Mouse (Mus musculus): ENCODE data around the gene Supt4a.

Supt4a gene

GRCm38 (mm10) chr11:87737175-87737740, at the start of gene Supt4a:
Gene Supt4a (plus strand): TSS chr11:87737552.
- DNase-seq (ENCODE audit: low spot score) = peak; percentile 94

GRCm38 (mm10) chr11:87688478-87689203, 48.7 kb upstream of the Supt4a start:
- no peak for DNase-seq (ENCODE audit: low spot score)

GRCm38 (mm10) chr11:87689402-87689808, 47.9 kb upstream of the Supt4a start:
- DNase-seq (ENCODE audit: low spot score) = peak; percentile 88

- DNase-seq (ENCODE audit: low spot score) = no peak
Observed at GRCm38 (mm10) chr11:87690054-87690740, 47.2 kb upstream of the Supt4a start.

- DNase-seq (ENCODE audit: low spot score) = no peak
Observed at GRCm38 (mm10) chr11:87697131-87697682, 40.1 kb upstream of the Supt4a start.

GRCm38 (mm10) chr11:87698126-87698525, 39.2 kb upstream of the Supt4a start:
- DNase-seq (ENCODE audit: low spot score) = peak; percentile 28

GRCm38 (mm10) chr11:87701108-87701507, 36.2 kb upstream of the Supt4a start:
- no peak for DNase-seq (ENCODE audit: low spot score)

GRCm38 (mm10) chr11:87701877-87702620, 35.3 kb upstream of the Supt4a start:
- DNase-seq (ENCODE audit: low spot score) = no peak

GRCm38 (mm10) chr11:87703654-87704053, 33.7 kb upstream of the Supt4a start:
- DNase-seq (ENCODE audit: low spot score) = no peak

- no peak for DNase-seq (ENCODE audit: low spot score)
Observed at GRCm38 (mm10) chr11:87704289-87704688, 33.1 kb upstream of the Supt4a start.

- DNase-seq (ENCODE audit: low spot score) = no peak
Observed at GRCm38 (mm10) chr11:87707570-87707969, 29.8 kb upstream of the Supt4a start.

GRCm38 (mm10) chr11:87708979-87709378, 28.4 kb upstream of the Supt4a start:
- no peak for DNase-seq (ENCODE audit: low spot score)

GRCm38 (mm10) chr11:87709513-87710261, 27.7 kb upstream of the Supt4a start:
- DNase-seq (ENCODE audit: low spot score) = peak; percentile 86

- DNase-seq (ENCODE audit: low spot score) = no peak
Observed at GRCm38 (mm10) chr11:87710262-87710615, 27.1 kb upstream of the Supt4a start.

- DNase-seq (ENCODE audit: low spot score) = no peak
Observed at GRCm38 (mm10) chr11:87712188-87712587, 25.2 kb upstream of the Supt4a start.

GRCm38 (mm10) chr11:87715999-87716398, 21.4 kb upstream of the Supt4a start:
- DNase-seq (ENCODE audit: low spot score) = no peak

GRCm38 (mm10) chr11:87719526-87719925, 17.8 kb upstream of the Supt4a start:
- DNase-seq (ENCODE audit: low spot score) = no peak

GRCm38 (mm10) chr11:87720324-87720723, 17.0 kb upstream of the Supt4a start:
- DNase-seq (ENCODE audit: low spot score) = no peak

GRCm38 (mm10) chr11:87720839-87721238, 16.5 kb upstream of the Supt4a start:
- DNase-seq (ENCODE audit: low spot score) = peak; percentile 36

GRCm38 (mm10) chr11:87722168-87722567, 15.2 kb upstream of the Supt4a start:
- DNase-seq (ENCODE audit: low spot score) = no peak

- no peak for DNase-seq (ENCODE audit: low spot score)
Observed at GRCm38 (mm10) chr11:87722891-87723290, 14.5 kb upstream of the Supt4a start.
